Mouse (Mus musculus): ENCODE data around the gene Prl3d2. TPM values are rescaled to one million over a fixed set of nuclear protein-coding genes. Genes with fewer than 3 reads are reported as not detected.
"Not testable (repeated sequence)": the region's sequence is repeated elsewhere in the genome, so short reads cannot be mapped to it uniquely, and the experiment has no call there.

Gene Prl3d2
- polyA plus RNA-seq (2015; fragmentation: Nextera tagmentation; extraction: Ambion mirVana), result not detected in 2 replicates

GRCm38 (mm10) chr13:27121398-27121797, at the start of gene Prl3d2:
Gene Prl3d2 (plus strand): TSS chr13:27121698.
- H3K4me1 ChIP-seq; H3K36me3 ChIP-seq (replicated peaks); H3K27me3 ChIP-seq (replicated peaks); H3K4me3 ChIP-seq; H3K9ac ChIP-seq; H3K27ac ChIP-seq; H3K9me3 ChIP-seq; ATAC-seq (replicated peaks); H3K4me2 ChIP-seq: not testable (repeated sequence)
- 92% methylated on average over 4 of the region's 4 CpGs for WGBS

GRCm38 (mm10) chr13:27093890-27094289, 27.6 kb upstream of the Prl3d2 start, which contains the start of gene Prl3d1:
Gene Prl3d1 (plus strand): TSS chr13:27094190.
- H3K4me3 ChIP-seq; H3K4me1 ChIP-seq; H3K4me2 ChIP-seq; H3K9me3 ChIP-seq; H3K36me3 ChIP-seq (replicated peaks); ATAC-seq (replicated peaks); H3K27me3 ChIP-seq (replicated peaks); H3K9ac ChIP-seq; H3K27ac ChIP-seq: not testable (repeated sequence)
- 95% methylated on average over 5 of the region's 5 CpGs for whole genome bisulfite sequencing

- no peak for ATAC-seq (replicated peaks)
- H3K27ac ChIP-seq, result no peak overlapping the region
- H3K9ac ChIP-seq, result no peak overlapping the region
- WGBS, result 76% methylated on average over 1 of the region's 1 CpGs
- H3K9me3 ChIP-seq, result no peaks in the 10 kb centered on the region
- no peaks in the 10 kb centered on the region for H3K4me1 ChIP-seq
- H3K4me2 ChIP-seq, result no peak overlapping the region
- no peak overlapping the region for H3K4me3 ChIP-seq
- no peaks in the 10 kb centered on the region for H3K36me3 ChIP-seq (replicated peaks)
- H3K27me3 ChIP-seq (replicated peaks), result no peaks in the 10 kb centered on the region
Observed at GRCm38 (mm10) chr13:27148264-27148663, 26.8 kb downstream of the Prl3d2 start.

GRCm38 (mm10) chr13:27156490-27156889, 35.0 kb downstream of the Prl3d2 start, which contains the start of gene Prl3d3:
Gene Prl3d3 (plus strand): TSS chr13:27156790.
- H3K36me3 ChIP-seq (replicated peaks); H3K27me3 ChIP-seq (replicated peaks); ATAC-seq (replicated peaks); H3K4me2 ChIP-seq; H3K9ac ChIP-seq; H3K4me3 ChIP-seq; H3K4me1 ChIP-seq; H3K27ac ChIP-seq; H3K9me3 ChIP-seq: not testable (repeated sequence)
- WGBS, result 88% methylated on average over 3 of the region's 3 CpGs

Other genes with a start within 250 kb of the Prl3d2 start
- gene Prl, start 64.1 kb upstream of the Prl3d2 start, polyA plus RNA-seq (2015; fragmentation: Nextera tagmentation; extraction: Ambion mirVana), result not detected in 2 replicates
- not detected in 2 replicates for gene Prl3d1, start 27.5 kb upstream of the Prl3d2 start, polyA plus RNA-seq (2015; fragmentation: Nextera tagmentation; extraction: Ambion mirVana)
- not detected in 2 replicates for gene Prl3d3, start 35.1 kb downstream of the Prl3d2 start, polyA plus RNA-seq (2015; fragmentation: Nextera tagmentation; extraction: Ambion mirVana)
- not detected in 2 replicates for gene Prl3c1, start 75.0 kb downstream of the Prl3d2 start, polyA plus RNA-seq (2015; fragmentation: Nextera tagmentation; extraction: Ambion mirVana)
- not detected in 2 replicates for gene Prl3b1, start 120.1 kb downstream of the Prl3d2 start, polyA plus RNA-seq (2015; fragmentation: Nextera tagmentation; extraction: Ambion mirVana)
- gene Prl3a1, start 137.7 kb downstream of the Prl3d2 start, polyA plus RNA-seq (2015; fragmentation: Nextera tagmentation; extraction: Ambion mirVana), result not detected in 2 replicates
- not detected in 2 replicates for gene Prl6a1, start 190.9 kb downstream of the Prl3d2 start, polyA plus RNA-seq (2015; fragmentation: Nextera tagmentation; extraction: Ambion mirVana)
- gene Prl8a2, start 224.0 kb downstream of the Prl3d2 start, polyA plus RNA-seq (2015; fragmentation: Nextera tagmentation; extraction: Ambion mirVana), result not detected in 2 replicates

Measured in midbrain, embryonic 15.5 days (tissue).